In genomic region chrX:85573532-85574181, GRCm38 (mm10) we compare ENCODE assay signal across 8 mouse cellular contexts. TPM values are rescaled to one million over a fixed set of nuclear protein-coding genes. Genes with fewer than 3 reads are reported as not detected.
DNase-seq lines count a peak whose midpoint lies in the region; ATAC-seq lines count a peak whose summit lies in the region.

TSS of gene Tab3 (plus strand) at chrX:85574022.

- 0 out of 2 replicates have a peak, but pooled peaks cover 5% of the 10 kb centered on the region for H3K27me3 ChIP-seq in hindbrain, embryonic 14.5 days (ENCODE audit: control insufficient read depth, insufficient read depth, low read length)

- no peaks in the 10 kb centered on the region for H3K36me3 ChIP-seq in hindbrain, embryonic 14.5 days (replicated peaks; ENCODE audit: control insufficient read depth, insufficient read depth)

- H3K9ac ChIP-seq in hindbrain, embryonic 14.5 days, result peak within 1 kb of the TSS; percentile 76

- H3K4me2 ChIP-seq in hindbrain, embryonic 14.5 days (replicated peaks), result peak within 1 kb of the TSS; percentile 51

- 15% methylated on average over 39 of the region's 64 CpGs for WGBS in hindbrain, embryonic 14.5 days

- peak; percentile 96 for DNase-seq in R1 (ENCODE audit: low read depth, low spot score)
- DNase-seq in cerebellum, postnatal 25 days, result peak; percentile 93 to 96
- DNase-seq in frontal cortex, postnatal 25 days (ENCODE audit: low spot score in 2 of 2), result peak; percentile 73 to 83
- peak; percentile 87 for DNase-seq in hindbrain, embryonic 14.5 days (ENCODE audit: low spot score)
- peak; percentile 85 to 89 for DNase-seq in layer of hippocampus, postnatal 36 days
- peak; percentile 98 for DNase-seq in lung, postnatal 36 days
- peak; percentile 96 for DNase-seq in retina, postnatal 1 day
- peak; percentile 88 to 92 for DNase-seq in urinary bladder, adult 18-20 months (ENCODE audit: low spot score in 2 of 2)

- H3K4me1 ChIP-seq in hindbrain, embryonic 14.5 days (replicated peaks; ENCODE audit: control insufficient read depth, insufficient read depth, low read length), result peaks cover 4% of the 10 kb centered on the region; the same call in 1 of the 2 replicates

- ATAC-seq in hindbrain, embryonic 14.5 days (ENCODE audit: low FRiP score), result peak; percentile 99

- peak within 1 kb of the TSS; percentile 71 for H3K27ac ChIP-seq in hindbrain, embryonic 14.5 days

- peak within 1 kb of the TSS; percentile 69 for H3K4me3 ChIP-seq in hindbrain, embryonic 14.5 days (replicated peaks; ENCODE audit: low read length)

- no peaks in the 10 kb centered on the region for H3K9me3 ChIP-seq in hindbrain, embryonic 14.5 days (ENCODE audit: control insufficient read depth, low read length)

RNA-seq across cellular contexts. Expression of gene Tab3, which starts in this region (rescaled TPM):
- polyA plus RNA-seq in hindbrain, embryonic 14.5 days (2014; fragmentation: Nextera tagmentation; extraction: Ambion mirVana), result 9.5 and 10.7 TPM in 2 replicates
- 10 to 100 TPM; 19.8 TPM for total RNA-seq in layer of hippocampus, postnatal 36 days (2021)

Comparison
In these comparisons a context has a peak if more than half of its experiments do, and no peak if none do; other contexts are left out.
1. Peak in every context shown above with its lines: DNase-seq, ATAC-seq, H3K4me3 ChIP-seq and H3K27ac ChIP-seq.